Mouse (Mus musculus) embryo, embryonic 11 days (tissue): ENCODE measurements at regions not wholly inside any gene's neighbourhood (a gene's known extent, or its start where the extent isn't known, plus 50 kb on each side); places are given as distances from the start of the nearest gene placed in this dataset.

Source experiments
- DNase-seq: peaks from one replicate; pipeline ENCODE4 v3.0.0-alpha.2; 2015

- no peak for DNase-seq
Measured at GRCm38 (mm10) chr17:88910144-88910543, 118.4 kb upstream of the Lhcgr start.

DNA sequence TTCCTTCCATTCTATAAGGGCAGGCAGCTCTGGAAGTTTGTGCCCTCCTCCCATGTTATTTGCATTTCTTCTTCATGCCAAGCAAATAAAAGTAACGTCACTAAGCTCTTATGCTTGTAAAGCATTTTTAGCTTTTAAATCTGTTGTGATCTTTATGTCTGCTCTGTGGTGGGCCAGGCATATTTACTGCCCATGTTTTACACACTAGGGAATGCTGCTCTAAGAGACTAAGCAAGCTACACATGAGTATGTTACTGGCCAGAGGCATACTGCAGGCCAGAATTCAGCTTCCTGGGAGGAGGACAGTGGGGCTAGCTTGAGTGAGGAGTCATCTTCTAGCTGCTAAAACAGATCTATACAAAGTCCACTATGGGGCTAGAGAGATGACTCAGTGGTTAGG lies 110.0 kb upstream of the Lhcgr start:
- DNase-seq, result no peak

DNA sequence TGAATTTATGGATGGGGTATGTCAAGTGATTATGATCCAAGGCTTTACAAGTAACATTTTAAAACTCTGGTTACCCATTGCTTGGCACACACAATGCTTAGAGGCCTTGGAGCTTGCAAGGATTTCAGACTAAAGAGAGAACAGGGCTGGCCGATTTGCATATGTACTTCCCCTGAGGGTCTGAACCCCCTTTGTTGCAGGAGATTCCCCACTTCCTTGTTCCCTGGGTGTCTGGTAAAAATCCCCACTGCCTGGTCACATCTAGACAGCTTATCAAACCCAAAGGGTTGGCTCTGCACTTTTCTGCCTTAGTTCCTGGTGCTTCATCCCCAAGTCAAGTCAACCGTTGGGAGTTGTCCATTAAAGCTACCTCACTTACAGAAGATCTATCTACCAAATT lies 109.1 kb upstream of the Lhcgr start:
- DNase-seq, result no peak

DNA sequence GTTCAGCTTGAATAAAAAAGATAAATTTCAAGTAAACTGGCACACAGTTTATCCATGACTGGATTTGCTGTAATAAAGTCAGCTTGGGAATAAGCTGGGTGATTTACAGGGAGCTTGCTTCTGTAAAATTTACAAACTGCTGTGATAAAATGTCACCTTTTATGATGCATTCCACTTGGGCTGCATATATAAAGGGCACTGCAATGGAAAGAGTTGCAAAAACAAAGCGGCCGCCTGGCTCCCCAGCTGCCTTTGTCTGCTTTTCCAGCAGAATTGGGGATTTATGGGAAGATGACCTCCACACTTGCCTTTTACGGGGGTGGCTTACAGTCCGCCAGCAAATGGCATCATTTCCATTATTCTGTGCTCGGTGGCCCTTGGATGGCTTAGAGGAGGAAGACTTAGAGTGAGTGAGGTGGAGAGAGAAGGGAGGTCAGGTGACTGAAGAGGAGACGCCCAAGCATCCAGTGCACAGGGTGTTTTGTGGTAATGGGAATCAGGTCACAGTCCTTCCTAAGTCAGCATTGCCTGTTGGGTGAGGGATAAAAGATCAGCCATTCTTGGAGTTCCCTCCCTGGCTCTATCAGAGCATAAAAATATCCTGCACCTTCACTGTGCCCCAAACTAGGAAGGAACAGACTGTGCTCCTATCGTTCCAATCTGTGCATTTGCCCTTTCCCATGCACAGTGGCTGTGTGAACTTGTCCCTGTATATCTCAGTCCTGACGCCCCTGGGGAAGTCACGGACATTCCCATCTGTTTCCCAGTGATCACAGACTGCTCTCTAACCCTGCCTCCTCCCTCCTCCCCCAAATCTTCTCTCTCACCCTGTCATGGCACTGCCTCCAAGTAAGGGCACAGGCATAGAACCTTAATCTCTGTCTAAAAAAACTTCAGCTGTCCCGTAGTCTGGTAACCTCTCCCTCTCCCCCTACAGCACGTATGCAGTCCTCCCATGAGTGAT lies 107.2 kb upstream of the Lhcgr start:
- peak; percentile 13 for DNase-seq

- no peak for DNase-seq
Measured at GRCm38 (mm10) chr17:88893451-88893850, 101.7 kb upstream of the Lhcgr start.

DNA sequence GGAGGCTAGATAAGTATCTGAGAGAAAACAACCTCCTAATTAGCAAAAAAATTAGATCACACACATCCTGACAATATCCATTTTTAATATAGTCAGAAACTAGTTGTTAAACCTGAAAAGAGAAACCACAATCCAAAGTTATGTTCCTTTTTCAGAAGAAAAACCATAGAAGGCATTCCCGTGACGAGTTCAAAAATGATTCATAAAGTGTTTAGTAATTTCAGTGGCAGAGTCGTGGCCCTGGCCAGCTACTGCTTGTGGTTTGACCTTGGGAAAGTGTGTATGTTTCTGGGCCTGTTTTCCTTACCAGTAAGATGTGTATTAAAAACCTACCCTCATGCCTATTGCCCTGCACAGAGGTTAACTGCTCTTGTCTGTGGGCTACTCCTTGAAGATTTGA lies 93.7 kb upstream of the Lhcgr start:
- DNase-seq, result no peak

DNA sequence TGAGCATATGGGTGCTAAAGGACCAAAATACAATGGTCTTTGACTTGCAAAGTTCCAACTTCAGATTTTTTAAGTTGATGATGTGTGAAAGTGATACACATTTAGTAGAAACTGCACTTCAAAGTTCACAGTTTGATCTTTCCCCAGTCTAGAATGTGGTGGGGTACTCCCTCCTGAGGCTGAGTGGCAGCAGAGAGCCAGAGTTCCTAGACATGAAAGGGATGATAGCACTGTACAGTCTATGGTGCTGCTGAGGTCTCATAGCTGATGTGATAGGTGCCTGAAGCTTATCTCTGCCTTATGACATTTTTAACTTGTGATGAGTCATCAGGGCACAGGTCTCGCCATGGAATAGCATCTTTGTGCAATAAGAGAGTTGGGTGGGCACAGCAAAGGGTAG lies 87.9 kb upstream of the Lhcgr start:
- no peak for DNase-seq

GRCm38 (mm10) chr17:88870342-88870985 lies 78.7 kb upstream of the Lhcgr start:
- no peak for DNase-seq

- no peak for DNase-seq
Measured at GRCm38 (mm10) chr17:88864631-88865030, 72.8 kb upstream of the Lhcgr start.

- no peak for DNase-seq
Measured at GRCm38 (mm10) chr17:88864214-88864613, 72.4 kb upstream of the Lhcgr start.

DNA sequence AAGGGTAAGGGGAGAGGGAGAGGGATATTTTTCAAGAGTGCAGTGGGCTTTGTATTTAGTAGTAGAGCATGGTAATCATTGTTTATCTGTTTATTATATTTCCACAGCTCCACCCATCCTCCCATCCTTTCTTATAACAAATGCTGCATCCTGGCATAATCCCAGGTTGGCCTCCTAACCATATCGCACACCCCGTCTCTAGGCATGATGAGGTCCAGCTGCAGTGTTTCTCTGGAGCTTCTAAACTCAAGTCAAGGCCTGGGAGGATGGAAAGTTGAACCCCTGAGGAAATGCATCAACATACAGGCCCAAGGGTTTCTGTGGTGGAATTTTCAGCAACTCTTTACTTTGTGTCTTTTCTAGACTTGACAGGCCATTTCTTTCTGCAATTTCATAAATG lies 69.3 kb upstream of the Lhcgr start:
- no peak for DNase-seq

DNA sequence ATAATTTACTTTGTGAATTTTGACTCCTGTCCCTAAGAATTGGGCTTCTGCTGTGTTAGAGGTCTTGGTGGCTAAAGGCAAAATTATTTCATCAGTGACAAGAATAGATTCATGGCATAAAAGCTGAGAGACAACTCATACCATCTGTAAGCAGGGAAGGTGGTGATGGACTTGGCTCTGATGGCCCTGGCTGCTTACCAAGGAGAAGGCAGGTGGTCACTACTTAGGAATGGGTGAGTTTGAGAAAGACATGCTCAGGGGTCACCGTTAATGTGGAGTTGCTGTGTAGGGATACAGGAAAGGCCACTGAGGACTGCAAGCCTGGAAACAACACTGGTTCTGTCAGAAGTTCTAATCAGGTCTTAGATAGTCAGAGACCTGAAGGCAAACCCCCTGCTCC lies 68.8 kb upstream of the Lhcgr start:
- no peak for DNase-seq

GRCm38 (mm10) chr17:88858666-88859065 lies 66.9 kb upstream of the Lhcgr start:
- DNase-seq, result no peak

DNA sequence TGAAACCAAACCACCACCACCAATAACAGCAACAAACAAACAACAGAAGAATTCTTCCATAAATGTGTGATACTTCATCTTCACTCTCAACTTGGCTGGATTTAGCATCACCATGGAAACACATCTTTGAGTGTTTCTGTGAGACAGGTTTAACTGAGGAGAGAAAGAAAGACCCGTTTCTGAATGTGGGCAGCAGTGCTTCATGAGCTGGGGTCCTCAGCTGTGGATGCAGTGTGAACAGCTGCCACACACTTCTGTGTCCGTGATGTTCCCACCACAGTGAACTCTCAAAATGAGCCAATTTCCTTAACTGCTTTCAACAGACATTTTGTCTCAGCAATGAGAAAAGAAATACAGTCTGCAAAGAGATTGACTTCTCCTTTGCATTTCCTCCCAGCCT lies 55.5 kb upstream of the Lhcgr start:
- DNase-seq, result no peak

DNA sequence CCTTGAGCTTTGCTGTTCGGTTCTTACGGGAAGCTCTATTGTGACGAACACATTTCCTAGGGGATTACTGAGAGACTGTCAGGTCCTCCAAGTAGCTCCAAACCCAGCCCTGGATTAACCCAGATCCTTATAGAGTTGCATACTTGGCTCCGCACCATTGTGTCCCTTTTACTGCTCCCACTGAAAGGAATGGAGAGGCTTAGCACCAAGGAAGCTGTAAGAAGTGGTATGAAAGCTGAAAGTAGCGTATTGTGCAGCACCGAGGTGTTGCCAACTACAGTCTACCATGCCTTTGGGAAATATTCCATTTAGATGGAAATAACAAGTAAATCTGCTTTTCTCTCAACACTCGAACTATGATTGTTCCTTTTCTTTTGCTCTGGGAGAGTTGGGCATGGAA lies 53.5 kb upstream of the Lhcgr start:
- no peak for DNase-seq
